Mouse (Mus musculus) urinary bladder, postnatal 4 days (tissue): ENCODE data around the gene Tuba3a.

Experiments used
- DNase-seq, 2 experiments: peaks; one replicate each; pipeline ENCODE4 v3.0.0; 2021 to 2022; ENCODE audit warnings: low spot score in 2 of 2

The Tuba3a gene

DNA sequence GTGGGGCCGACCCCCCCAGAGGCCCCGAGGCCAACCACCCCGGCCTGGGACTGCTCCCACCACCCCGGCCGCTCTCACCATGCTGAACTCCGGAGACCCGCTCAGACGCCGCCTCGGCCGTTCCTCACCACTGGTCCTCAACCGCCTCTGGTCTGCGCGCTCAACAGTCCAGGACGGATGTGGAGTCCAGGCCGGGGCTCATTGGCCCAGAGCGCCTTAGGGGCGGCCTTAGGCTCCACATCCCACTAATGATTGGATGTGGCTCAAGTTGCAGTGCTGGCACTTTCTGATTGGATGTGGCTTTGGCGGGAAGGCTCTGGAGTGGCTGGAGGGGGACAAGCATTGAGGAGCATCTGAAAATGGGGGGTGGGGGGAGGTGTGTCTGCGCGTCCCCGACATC, at the start of gene Tuba3a:
Gene Tuba3a, minus strand, starts transcription at position 153 of the 400 bp plus-strand sequence.
- no peak for DNase-seq

DNA sequence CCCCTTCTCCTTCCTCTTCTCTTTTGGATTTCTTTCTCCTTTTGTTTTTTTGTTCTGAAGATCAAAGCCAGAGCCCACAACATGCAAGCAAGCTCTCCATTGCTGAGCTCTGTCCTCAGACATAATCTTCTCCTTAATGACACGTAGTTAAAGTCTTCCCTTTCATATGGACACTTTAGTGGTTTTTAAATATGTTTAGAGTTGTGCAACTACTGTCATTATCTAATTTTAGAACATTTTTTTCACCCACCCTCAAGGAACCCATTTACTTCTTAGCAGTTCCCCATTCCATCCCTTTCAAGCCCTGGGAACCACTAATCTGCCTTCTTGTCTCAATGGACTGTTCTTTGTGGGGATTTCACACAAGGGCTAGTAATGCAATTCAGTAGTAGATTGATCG, 48.5 kb upstream of the Tuba3a start:
- DNase-seq, result no peak

DNA sequence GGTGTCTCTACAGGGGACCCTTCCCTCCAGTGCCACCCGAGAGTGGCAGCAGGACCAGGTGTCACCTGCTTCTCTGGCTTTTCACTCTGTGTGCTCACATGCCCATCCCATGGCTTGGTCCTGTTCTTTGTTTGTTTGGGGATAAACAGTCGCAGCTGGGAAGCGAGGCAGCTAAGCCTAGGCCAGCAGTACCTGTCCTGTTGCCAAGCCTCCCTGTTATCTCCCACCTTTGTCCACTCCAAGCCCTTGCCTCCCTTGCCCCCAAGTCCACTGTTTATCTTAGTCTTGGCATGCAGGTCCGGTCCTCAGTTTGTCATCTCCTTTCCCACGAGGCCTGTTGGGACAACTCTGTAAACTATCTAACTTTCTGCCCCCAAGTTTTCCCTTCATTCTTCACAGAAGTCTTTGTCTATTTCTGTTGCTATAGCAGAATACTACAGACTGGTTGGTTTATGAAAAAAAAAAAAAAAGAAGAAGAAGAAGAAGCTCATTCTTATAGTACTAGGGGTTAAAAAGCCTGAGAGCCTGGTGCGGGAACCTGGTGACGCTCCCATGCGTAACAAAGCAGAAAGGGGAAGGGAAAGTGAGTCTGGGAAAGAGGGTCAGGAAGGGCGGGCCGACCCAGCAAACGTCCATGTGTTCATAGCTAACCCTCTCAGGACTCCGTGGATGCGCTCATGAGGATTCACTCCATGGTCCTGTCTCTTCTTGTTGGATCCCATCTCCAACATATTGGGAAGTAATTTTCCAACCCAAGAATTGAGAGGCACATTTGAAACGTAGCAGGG, 47.5 kb upstream of the Tuba3a start:
- no peak for DNase-seq

DNA sequence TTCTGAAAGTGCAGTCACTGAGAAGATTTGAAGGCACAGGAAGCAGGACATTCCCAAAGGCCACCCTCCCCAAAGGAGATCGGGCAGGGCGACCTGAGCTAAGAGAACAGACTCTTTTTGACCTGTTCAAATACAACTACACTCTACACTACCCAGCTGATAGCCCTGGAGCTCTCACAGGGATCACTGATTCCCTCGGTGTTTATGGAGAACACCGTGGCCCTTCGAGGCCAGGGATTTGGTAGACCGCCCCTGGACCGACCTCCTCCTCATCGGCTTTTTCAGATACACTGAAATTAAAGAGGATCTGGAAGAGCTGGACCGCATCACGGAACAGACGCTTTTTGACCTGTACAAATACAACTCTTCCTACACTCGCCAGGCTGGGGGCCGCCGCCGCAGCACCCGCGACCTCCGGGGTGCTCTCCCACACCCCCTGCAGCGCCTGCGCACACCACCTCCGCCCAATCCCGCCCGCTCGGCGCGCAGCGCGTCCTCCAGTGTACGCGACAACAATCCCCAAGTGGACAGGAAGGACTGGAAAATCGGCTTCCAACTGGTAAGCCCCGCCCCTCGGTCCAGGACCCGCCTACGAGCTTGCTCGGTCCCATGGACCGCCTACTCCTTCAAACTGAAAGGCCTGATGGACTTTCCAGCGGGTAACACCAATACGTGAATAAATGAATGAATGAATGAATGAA, 44.9 kb upstream of the Tuba3a start:
- DNase-seq, result peak; percentile 86 to 92

DNA sequence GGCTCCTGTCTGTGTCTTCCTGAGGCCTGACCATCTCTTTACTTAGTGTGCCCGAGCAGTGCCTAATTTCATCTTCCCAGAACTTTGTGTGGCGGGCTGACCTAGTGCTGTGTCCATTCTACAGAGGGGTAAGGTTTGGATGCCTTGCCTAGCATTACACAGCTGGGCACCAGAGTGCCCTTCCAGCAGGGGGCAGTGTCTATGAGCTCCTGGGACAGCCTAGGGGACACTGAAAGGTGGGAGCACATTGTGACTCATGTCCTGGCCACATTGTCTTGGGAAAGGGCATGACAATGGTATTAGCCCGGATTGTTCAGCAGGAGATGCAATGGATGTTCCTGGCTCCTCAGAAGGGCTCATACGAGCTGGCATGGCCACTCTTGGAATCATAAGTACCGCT, 42.4 kb upstream of the Tuba3a start:
- no peak for DNase-seq

DNA sequence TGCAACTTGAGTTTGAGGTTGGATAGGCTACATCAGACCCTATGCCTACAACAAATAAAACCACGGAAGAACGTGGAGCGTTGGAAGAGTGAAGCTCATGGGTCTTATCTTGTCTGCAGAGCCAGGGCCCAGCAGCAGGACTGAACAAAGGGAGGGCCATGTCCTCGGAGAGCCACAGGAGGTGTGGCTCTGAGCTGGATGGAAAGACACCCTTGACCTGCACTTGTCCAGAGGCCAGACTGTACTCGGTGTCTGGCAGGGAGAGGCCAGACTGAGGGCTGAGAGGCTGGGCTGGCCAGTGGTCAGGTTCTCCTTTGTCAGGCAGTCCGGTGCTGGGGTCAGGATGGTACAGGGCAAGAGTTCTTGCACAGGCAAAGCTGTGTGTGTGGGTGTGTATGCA, 39.5 kb upstream of the Tuba3a start:
- DNase-seq, result no peak

DNA sequence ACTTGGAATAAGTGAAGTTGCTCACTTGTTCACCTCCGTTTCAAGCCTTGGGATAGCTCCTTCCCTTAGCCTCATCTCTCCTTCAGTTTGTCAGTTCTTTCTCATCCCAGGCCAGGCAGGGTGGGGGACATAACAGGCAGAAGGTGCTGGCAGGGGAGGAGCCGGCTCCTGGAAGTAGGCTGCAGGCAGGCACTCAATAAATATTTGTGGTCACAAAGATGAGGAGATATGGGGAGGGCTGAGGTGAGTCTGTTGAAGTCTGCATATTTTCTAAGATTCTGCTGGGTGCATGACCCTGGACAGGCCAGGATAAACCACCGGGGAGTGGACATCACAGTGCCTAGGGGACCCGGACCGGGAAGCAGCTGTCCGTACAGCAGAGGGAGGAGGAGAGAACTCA, 37.7 kb upstream of the Tuba3a start:
- no peak for DNase-seq

DNA sequence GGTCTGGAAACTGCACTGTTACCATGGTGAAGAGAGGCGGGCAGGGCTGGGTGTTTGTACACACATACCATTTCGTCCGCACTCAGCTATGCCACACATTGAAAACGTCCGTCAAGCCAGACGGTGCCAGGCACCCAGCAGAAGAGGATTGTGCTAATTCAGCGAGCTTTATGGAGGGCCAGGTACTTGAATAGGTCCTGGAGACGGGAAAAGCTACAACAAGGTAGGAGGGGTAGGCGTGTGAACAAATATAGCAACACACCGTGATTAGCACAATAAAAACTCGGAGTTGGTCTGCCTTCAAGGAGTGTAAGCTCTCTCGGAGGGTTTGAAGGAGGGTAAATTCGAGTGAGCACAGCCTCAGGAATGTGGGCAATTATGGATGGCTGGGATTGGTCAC, 37.0 kb upstream of the Tuba3a start:
- no peak for DNase-seq

DNA sequence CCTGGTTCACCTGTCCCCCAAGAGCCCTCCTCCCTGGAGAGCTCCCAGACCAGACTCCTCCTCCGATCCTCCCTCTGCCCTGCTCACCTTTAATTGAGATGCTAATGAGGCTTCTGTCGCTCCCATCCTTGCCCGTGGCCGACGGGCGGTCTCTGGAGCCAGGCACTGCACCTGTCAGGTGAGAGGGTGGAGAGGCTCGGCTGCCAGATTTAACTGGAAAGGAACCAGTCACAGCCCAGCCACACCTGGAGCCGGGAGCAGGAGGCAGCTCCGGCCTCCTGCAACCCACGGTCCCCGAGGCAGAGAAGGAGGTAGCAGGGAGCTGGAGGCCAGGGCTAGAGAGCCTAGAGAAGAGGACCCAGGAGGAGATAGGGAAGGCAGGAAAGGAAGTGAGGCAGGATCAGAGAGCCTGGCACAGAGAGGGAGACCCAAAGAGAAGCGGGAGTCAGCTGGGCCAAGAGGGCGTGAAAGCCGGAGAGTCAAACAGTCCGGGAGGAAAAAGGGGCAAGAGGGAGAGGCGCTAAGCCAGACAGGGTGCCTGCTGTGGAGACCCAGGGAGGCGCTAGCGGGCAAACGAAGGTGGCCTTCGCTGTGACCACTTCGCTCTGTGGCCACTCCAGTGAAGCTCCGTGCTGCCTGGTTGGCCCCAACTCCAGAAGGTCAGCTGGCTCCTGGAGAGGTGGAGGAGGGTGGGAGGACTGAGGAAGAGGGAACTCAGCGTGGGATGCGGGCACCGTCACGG, 35.4 kb upstream of the Tuba3a start:
- DNase-seq, result no peak

DNA sequence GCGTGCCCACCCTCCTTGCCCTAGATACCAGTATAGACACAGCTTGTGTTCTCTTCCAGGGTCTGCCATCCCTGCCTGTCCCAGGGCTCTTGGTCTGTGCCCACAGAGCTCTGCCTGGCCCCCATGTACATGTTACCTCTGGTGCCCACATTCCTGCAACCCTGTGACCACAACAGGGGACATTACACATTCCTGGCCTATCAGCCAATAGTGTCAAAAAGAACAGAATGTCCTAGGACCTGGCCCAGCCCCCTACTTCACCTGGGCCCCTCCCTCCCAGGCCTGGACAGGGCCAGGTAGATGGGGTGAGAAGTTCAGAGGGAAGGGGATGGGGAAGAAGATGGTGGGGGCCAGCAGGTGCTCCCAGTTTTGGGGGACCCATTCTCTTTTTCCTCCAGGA, 34.5 kb upstream of the Tuba3a start, which contains the start of gene Scnn1a:
Gene Scnn1a, plus strand, starts transcription at position 337 of the 400 bp plus-strand sequence.
- no peak for DNase-seq

DNA sequence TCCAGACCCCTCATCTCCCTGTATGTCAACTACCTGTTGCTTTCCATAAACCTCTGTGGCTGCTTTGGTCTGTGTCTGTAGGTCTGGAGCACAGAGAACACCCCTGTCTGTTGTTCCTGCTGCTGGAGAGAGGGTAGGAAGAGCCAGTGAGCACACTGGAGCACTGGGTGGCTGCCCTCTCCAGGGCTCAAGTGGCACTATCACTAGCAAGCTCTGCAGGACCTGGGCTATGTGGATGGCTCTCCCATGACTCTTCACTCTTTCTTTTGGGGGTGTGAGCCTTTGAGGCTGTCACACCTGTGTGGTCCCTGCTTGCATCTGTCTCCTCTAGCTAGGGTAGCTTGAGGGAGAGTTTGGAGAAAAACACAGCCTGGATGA, 34.1 kb upstream of the Tuba3a start:
- no peak for DNase-seq

DNA sequence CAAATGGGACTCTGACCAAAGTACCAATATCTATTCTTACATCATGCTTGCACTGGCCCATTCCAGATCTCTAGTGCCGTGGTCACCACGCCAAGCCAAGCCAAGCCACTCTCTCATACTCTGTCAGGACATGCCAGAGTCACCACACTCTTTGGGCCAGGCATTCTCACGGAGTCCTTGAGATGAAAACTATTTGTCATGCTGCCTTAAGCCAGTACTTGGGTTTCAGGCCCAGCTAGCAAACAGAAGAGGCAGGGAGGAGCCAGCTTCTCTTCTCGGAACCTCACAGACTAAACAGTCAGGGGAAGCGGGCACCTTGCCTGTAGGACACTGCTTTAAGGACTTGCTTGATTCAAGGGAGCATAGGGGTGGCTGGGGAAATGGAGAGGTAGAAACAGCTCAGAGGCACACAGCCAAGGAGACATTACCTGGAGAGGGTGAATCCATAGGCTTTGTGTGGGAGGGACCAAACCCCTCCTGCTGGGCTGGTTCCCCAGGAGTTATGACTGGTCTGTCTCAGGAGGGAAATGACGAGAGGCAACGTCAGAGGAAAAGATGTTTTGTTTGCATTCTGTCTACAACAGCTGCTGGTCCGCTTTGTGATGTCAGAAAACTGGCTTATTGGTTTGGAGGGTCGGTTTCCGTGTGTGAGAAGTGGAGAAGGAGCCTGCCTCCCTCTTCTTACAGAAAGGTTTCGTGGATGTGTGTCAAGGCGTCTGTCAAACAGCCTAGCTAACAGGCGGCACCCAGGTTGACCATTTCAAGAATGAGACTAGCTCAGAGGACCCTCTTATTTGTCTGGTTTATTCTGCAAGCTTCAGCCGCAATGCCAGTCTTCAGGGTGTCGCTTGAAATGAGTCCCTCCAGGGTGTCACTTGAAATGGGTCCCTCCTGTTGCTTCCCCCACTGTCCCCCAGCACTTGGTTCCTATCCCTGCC, 33.4 kb upstream of the Tuba3a start:
- DNase-seq, result no peak

DNA sequence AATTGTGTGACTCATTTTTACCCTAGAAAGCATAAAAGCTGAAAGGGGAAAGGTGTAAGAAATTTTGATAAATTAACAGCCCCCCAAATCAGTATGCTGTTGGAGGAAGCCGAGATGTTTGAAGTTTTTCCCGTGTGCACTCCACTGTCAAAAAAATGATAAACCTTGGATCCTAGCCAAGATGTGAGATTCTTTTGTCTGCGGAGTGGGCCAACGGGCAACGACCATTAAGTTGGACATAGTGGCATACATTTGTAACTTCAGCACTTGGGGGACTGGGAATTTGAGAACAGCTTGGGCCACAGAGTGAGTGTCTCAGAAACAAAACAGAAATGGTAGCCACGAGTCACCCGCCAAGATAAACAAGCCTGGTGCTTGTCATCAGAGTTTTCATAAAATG, 31.2 kb upstream of the Tuba3a start:
- DNase-seq, result no peak

DNA sequence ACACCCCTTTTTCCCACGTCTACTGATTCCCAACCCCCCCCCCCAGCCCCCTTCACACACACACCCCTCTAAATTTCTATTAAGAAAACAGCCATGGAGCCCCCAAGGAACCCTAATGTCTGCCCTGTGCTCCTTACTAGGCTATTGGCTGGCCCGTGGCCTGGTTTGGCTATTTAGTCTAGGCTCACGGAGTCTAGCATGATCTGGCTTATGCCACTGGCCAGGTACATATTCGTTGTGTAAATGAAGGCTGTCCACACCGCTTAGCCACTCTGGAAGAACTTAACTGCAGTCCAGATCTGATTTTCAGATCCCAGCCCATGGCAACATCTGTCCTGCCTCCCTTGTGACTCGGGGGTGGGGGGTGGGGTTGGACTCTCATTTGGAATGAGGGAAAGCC, 28.9 kb upstream of the Tuba3a start:
- DNase-seq, result no peak

DNA sequence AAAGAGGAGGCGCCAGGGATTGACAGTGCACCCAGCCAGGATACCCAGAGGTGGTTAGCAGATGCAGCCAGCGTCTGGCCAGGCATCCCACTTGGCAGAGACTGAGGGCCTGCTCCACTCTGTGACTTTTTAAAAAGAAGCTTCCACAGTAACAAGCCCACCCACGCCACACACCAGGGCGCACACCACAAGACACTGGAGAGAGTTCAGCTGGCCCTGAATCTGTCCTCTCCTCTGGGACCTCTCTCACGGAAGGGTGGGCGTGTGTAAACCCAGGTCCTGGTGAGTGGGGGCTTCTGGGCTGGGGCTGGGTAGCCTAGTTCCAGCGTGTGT, 28.4 kb upstream of the Tuba3a start:
- DNase-seq, result no peak

DNA sequence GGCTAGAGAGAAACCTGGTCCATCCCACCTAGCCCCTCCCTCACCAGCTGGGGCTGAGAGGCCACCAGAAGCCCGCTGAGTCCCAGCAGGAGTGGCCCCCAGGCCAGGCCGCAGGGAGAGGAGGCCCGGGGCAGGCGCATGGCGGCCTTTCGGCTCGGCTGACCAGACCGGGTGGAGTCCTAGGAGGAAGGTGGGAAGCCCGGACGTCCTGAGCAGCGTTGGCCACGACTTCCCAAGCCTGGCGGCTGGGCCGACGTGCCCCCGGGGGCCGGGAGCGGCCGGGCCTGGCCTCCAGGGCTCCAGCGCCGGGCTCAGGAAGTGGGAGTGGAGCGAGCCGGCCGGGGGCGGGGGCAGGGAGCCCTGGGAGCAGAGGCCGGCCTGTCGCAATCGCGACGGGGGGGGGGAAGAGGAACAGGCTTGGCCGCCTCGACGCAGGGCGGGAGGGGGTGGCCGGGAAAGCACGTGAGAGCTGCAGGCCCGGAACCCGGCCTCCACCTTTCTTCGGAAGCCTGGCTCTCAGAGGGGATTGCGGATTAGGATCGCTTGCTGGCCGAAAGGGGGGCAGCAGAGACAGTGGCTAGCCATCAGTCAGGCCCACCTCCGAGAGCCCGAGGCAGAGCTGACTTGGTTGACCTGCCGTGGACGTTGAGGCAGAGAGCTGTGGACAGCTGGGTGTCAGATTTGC, 27.8 kb upstream of the Tuba3a start, which contains the start of gene Ltbr:
Gene Ltbr, minus strand, starts transcription at position 340 of the 685 bp plus-strand sequence.
- peak; percentile 87 to 89 for DNase-seq

DNA sequence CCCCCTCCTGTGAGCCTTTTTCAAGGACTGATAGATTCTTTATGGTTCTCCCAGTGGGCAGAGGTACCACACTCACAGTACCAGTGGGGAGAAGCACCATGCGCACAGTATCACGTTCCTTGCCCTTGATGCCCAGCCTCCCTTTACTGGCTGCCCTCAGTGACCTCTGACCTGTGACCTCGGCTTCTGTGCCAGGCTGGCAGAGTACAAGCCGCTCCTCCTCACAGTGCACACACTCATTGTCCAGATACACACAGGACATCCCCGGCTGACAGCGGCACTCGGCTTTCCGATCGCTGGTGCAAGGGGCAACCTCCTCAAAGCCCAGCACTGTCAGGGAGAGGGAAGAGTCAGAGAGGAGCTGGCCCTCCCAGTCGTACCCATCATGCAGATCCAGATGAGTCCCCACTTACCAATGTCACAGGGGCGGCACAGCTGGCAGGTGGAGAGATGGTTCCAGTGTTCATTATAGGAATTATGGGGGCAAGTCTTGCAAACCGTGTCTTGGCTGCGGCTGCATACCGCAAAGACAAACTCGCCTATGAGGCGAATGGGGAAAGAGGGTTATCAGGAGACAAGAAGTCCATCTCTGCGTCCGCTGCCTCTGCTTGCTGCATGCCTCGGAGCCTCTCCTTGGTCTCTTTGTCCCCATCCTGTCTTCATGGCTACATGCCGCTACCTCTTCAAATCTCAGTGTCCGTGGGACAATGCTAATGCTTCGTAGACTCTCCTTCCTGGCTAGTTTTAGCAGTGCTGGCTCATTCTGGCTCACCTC, 26.9 kb upstream of the Tuba3a start:
- no peak for DNase-seq

DNA sequence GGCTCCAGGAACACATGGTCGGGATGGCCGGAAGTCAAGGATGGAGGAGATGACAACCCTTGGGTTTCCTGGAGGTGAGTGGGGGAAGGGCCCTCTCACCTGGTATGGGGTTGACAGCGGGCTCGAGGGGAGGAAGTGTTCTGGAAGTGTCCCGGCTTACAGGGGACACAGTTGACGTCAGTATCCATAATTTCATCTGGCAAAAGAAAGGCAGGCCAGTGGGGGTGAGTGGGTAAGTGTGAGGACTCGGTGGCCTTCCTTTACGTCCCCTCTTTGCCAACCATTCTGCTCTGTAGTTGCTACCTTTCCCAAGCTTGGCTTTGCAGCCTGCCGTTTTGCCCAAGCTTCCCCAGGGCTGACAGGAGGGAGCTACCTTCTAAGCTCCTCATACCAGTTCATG, 26.3 kb upstream of the Tuba3a start:
- no peak for DNase-seq

DNA sequence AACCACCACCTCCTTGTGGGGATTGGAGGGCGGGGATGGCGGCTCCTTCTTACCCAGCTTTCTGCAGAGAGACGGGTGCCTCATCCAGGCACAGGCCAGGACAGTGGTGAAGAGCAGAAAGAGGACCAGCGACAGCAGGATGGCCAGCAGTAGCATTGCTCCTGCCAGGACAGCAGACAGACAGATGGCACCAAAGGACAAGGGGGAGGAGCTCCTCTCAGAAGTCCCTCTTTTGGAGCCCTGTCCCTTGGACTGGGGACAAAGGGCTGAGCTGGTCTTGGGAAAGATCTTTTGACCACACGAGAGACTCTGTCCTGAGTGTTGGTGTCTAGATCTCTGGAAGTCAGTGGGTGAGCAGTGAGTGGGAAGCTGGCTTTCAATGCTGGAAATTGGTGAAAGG, 23.6 kb upstream of the Tuba3a start:
- no peak for DNase-seq

DNA sequence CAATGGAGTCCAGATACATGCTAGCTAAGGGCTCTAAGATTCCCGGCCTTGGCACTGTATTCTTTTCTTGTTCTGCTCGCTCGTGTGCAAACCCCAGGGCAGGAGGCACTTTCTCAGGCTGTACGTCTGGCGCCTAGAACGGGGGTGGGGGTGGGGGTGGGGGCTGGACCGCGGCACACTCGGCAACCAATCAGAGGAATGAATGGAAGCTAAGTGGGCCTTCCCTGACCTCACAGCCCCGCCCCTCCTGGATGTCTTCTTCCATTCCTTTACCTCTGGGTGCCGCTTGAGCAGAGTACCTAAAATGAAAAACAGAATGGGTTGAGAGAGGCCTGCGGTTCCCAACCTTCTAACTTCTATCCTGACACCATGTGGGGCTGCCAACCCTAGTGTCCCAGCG, 23.1 kb upstream of the Tuba3a start:
- DNase-seq, result no peak
